Mouse (Mus musculus): Measurements from ENCODE around the gene Gdf3.

GRCm38 (mm10) chr6:122659567-122659966 lies 49.7 kb upstream of the Gdf3 start:
- no peak for TF ChIP-seq CTCF (IDR thresholded peaks at IDR 0.05; ENCODE audit: borderline replicate concordance, insufficient read depth, low read length)
- TF ChIP-seq POLR2A (IDR thresholded peaks at IDR 0.05; ENCODE audit: low read depth, low read length): no peak

Measured in embryonic fibroblast, embryonic 13.5 days (primary cell).